Mouse (Mus musculus) forebrain, embryonic 10.5 days (tissue): ENCODE measurements around the gene Trhde. TPM values are rescaled to one million over a fixed set of nuclear protein-coding genes. Genes with fewer than 3 reads are reported as not detected.

ENCODE experiments used
- DNase-seq: peaks from one replicate; pipeline ENCODE4 v3.0.0-alpha.2; 2017; ENCODE audit warnings: low spot score; ENCODE audit errors: extremely low spot score
- H3K27ac ChIP-seq: fragments of 300-500 bp; sonication (generic); 2 replicates; pipeline ENCODE4 v1.5.1; 2016; ENCODE audit warnings: mild to moderate bottlenecking
- H3K27me3 ChIP-seq: fragments of 300-500 bp; sonication (generic); 2 replicates; pipeline ENCODE4 v1.6.1; 2016; ENCODE audit warnings: mild to moderate bottlenecking; ENCODE audit not compliant: poor library complexity, severe bottlenecking
- H3K36me3 ChIP-seq: fragments of 300-500 bp; sonication (generic); replicated peaks from 2 replicates; pipeline ENCODE4 v1.6.1; 2016; ENCODE audit warnings: mild to moderate bottlenecking, moderate library complexity
- H3K4me1 ChIP-seq: fragments of 300-500 bp; sonication (generic); 2 replicates; pipeline ENCODE4 v1.6.1; 2016
- H3K4me3 ChIP-seq: fragments of 300-500 bp; sonication (generic); 2 replicates; pipeline ENCODE4 v1.5.1; 2016; ENCODE audit warnings: mild to moderate bottlenecking, moderate library complexity
- H3K9me3 ChIP-seq: fragments of 300-500 bp; sonication (generic); 2 replicates; pipeline ENCODE4 v1.6.1; 2016; ENCODE audit warnings: mild to moderate bottlenecking, moderate library complexity
- WGBS: fragments of 180-500 bp; shearing (Covaris S2); methylation state at CpG from one replicate; pipeline ENCODE4 v1.1.7; 2016; 5-methylcytosine and 5-hydroxymethylcytosine counted together
- polyA plus RNA-seq: library from polyadenylated mRNA; unstranded; fragments of >200 nt; fragmentation: Nextera tagmentation; extraction: Ambion mirVana; gene quantifications from 2 replicates; pipeline ENCODE4 v1.2.1, GENCODE M21; 2016

The Trhde gene
- polyA plus RNA-seq, 1 experiment from 2014 or later: 0.24 TPM

- H3K27me3 ChIP-seq: no peaks in the 10 kb centered on the region
- no peak overlapping the region for H3K4me3 ChIP-seq
- 65% methylated on average over 6 of the region's 6 CpGs for WGBS
- H3K9me3 ChIP-seq: no peaks in the 10 kb centered on the region
- no peaks in the 10 kb centered on the region for H3K36me3 ChIP-seq
- H3K27ac ChIP-seq: no peak overlapping the region
- DNase-seq: no peak
- peaks cover 2% of the 10 kb centered on the region; the same call in 1 of the 2 replicates for H3K4me1 ChIP-seq
Measured at GRCm38 (mm10) chr10:114363442-114363841, 438.7 kb downstream of the Trhde start.

- WGBS: 69% methylated on average over 2 of the region's 2 CpGs
- Histone ChIP-seq H3K9me3 (no peaks in the 10 kb centered on the region), H3K27me3 (no peaks in the 10 kb centered on the region), H3K36me3 (no peaks in the 10 kb centered on the region), H3K27ac (no peak overlapping the region), H3K4me3 (no peak overlapping the region), H3K4me1 (peaks cover 2% of the 10 kb centered on the region; the same call in 1 of the 2 replicates)
- no peak for DNase-seq
Measured at GRCm38 (mm10) chr10:114362631-114363030, 439.5 kb downstream of the Trhde start.
